Mouse (Mus musculus) bone marrow, adult 2 months (tissue): ENCODE measurements at regions not wholly inside any gene's neighbourhood (a gene's known extent, or its start where the extent isn't known, plus 50 kb on each side); places are given as distances from the start of the nearest gene placed in this dataset.

Source experiments
- CTCF ChIP-seq: fragments of 200-500 bp; IDR thresholded peaks from 2 replicates; pipeline ENCODE4 v1.5.1; 2011; ENCODE audit warnings: low read length, control low read depth; ENCODE audit not compliant: control insufficient read depth, insufficient read depth
- POLR2A ChIP-seq: fragments of 200-500 bp; IDR thresholded peaks from 2 replicates; pipeline ENCODE4 v1.6.1; 2011; ENCODE audit warnings: low read depth, mild to moderate bottlenecking, control low read depth, low read length, borderline replicate concordance; ENCODE audit not compliant: control insufficient read depth

DNA sequence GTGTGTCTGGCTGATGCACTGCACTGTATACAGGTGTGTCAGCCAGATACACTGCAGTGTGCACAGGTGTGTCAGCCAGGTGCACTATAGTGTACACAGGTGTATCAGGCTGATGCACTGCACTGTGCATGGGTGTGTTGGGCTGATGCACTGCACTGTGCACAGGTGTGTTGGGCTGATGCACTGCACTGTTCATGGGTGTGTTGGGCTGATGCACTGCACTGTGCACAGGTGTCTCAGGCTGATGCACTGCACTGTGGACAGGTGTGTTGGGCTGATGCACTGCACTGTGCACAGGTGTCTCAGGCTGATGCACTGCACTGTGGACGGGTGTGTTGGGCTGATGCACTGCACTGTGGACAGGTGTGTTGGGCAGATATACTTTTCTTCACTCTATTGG lies 181.2 kb downstream of the 1810013L24Rik start:
- TF ChIP-seq CTCF (no peak), POLR2A (no peak)
